Mouse (Mus musculus) heart, adult 2 months (tissue): ENCODE measurements around the gene Loxl3.

Source experiments
- CTCF ChIP-seq: fragments of 200-600 bp; IDR thresholded peaks from 2 replicates; pipeline ENCODE4 v1.8.1; 2022; ENCODE audit warnings: antibody characterized with exemption, mild to moderate bottlenecking, moderate library complexity
- EP300 ChIP-seq: fragments of 200-500 bp; IDR thresholded peaks from 2 replicates; pipeline ENCODE4 v1.6.1; 2011; ENCODE audit warnings: low read depth, low read length, control low read depth; ENCODE audit not compliant: insufficient read depth
- POLR2A ChIP-seq: fragments of 200-500 bp; IDR thresholded peaks from 2 replicates; pipeline ENCODE4 v1.6.1; 2011; ENCODE audit warnings: mild to moderate bottlenecking, low read depth, low read length, control low read depth; ENCODE audit not compliant: insufficient read depth

- TF ChIP-seq POLR2A (peak; percentile 64; the same call in 1 of the 2 replicates), EP300 (no peak), CTCF (no peak)
Measured at GRCm38 (mm10) chr6:83033249-83034185, at the start of gene Loxl3, which contains the start of gene Dok1.
